Mouse (Mus musculus): ENCODE results near the gene Bcat2. TPM values are rescaled to one million over a fixed set of nuclear protein-coding genes. Genes with fewer than 3 reads are reported as not detected.
A peak's percentile ranks its signal among the peaks of the same experiment; 100 is the strongest.

Gene Bcat2
- total and polyA plus RNA-seq, 3 experiments, result 13.5 to 65.6 (median 30.9) TPM

- TF ChIP-seq MAX (IDR thresholded peaks at IDR 0.05; ENCODE audit: low read length), result peak; percentile 59; the same call in 1 of the 2 replicates
- TF ChIP-seq EP300 (IDR thresholded peaks at IDR 0.05; ENCODE audit: low read length), result no peak; the same call in 1 of the 2 replicates
- TF ChIP-seq CHD1 (IDR thresholded peaks at IDR 0.05; ENCODE audit: low read depth, low read length), result no peak
- TF ChIP-seq E2F4 (IDR thresholded peaks at IDR 0.05; ENCODE audit: insufficient replicate concordance, low read depth, low read length), result no peak
- TF ChIP-seq JUN (IDR thresholded peaks at IDR 0.05; ENCODE audit: insufficient read depth, low read depth, low read length), result no peak
- TF ChIP-seq ETS1 (conservative IDR thresholded peaks at IDR 0.05; ENCODE audit: low read depth, low read length), result peak; percentile 84
- TF ChIP-seq TBP (conservative IDR thresholded peaks at IDR 0.05; ENCODE audit: low read depth, low read length), result 0 out of 2 replicates have a peak, but pooled peaks have one; percentile 40
- TF ChIP-seq NRF1 (IDR thresholded peaks at IDR 0.05; ENCODE audit: low read depth, low read length), result no peak
- peak; percentile 39; the same call in 1 of the 2 replicates for TF ChIP-seq KAT2A (IDR thresholded peaks at IDR 0.05; ENCODE audit: insufficient replicate concordance, low read length)
- TF ChIP-seq ZKSCAN1 (IDR thresholded peaks at IDR 0.05; ENCODE audit: borderline replicate concordance, low read depth, low read length), result no peak; the same call in 1 of the 2 replicates
- TF ChIP-seq IRF4 (IDR thresholded peaks at IDR 0.05; ENCODE audit: low read depth, low read length), result no peak; the same call in 1 of the 2 replicates
- no peak for TF ChIP-seq CTCF (conservative IDR thresholded peaks at IDR 0.05 in 1 of 2, IDR thresholded peaks at IDR 0.05 in 1 of 2; ENCODE audit: low read depth in 2 of 2, low read length in 2 of 2)
- TF ChIP-seq ZC3H11A (IDR thresholded peaks at IDR 0.05; ENCODE audit: low read depth, low read length), result no peak
- no peak for TF ChIP-seq UBTF (IDR thresholded peaks at IDR 0.05; ENCODE audit: low read depth, low read length)
- TF ChIP-seq CHD2 (IDR thresholded peaks at IDR 0.05; ENCODE audit: low read length), result no peak
- TF ChIP-seq ZMIZ1 (IDR thresholded peaks at IDR 0.05; ENCODE audit: low read depth, low read length), result no peak
- TF ChIP-seq USF2 (conservative IDR thresholded peaks at IDR 0.05; ENCODE audit: low read depth, low read length), result no peak
- no peak for TF ChIP-seq MAFK (IDR thresholded peaks at IDR 0.05; ENCODE audit: insufficient replicate concordance, low read length)
- no peak for TF ChIP-seq MAZ (IDR thresholded peaks at IDR 0.05; ENCODE audit: low read depth, low read length)
- peak; percentile 61 for TF ChIP-seq SIN3A (IDR thresholded peaks at IDR 0.05; ENCODE audit: low read length)
Observed at GRCm38 (mm10) chr7:45616277-45616676, 46.3 kb downstream of the Bcat2 start (continued).

DNA sequence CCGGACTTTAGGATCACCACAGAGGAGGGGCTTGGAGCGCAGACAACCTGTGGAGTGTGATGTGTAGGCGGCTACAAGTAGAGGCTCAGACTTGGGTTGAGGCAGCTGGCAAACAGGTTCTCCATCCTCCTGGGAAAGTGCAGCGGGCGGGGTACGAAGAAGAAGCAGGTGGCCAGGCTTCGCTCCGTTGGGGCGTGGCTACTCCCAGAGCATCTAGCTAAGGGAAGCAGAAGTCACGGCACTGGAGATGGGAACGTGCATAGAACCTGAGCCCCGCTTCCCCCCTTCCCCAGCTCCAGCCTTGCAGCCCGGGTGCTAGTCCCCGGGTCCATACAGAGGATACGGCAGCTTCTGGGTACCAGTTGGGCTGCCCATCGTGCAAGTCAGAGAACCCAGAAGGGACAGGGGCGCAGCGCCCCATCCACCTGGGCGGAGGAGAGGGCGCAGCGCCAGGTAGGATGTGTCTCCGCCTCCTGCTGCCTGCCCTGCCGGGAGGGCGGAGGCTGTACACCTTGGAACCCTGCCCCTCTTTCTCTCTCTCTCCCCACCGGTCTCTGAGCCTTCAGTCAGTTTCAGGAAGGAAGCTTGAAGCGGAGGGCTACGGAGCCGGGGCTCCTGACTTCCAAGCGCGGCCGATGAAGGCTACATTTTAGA lies 47.2 kb downstream of the Bcat2 start, which contains the start of gene Fut1:
Gene Fut1, plus strand, starts transcription at position 248 of the 654 bp plus-strand sequence.
- TF ChIP-seq TCF12 (IDR thresholded peaks at IDR 0.05; ENCODE audit: low read depth, low read length), result peak; percentile 33; the same call in 1 of the 2 replicates
- TF ChIP-seq NRF1 (IDR thresholded peaks at IDR 0.05; ENCODE audit: low read depth, low read length), result no peak
- no peak for TF ChIP-seq GABPA (IDR thresholded peaks at IDR 0.05; ENCODE audit: insufficient replicate concordance, low read depth, low read length)
- no peak for TF ChIP-seq RCOR1 (conservative IDR thresholded peaks at IDR 0.05; ENCODE audit: low read depth, low read length)
- no peak for TF ChIP-seq ZC3H11A (IDR thresholded peaks at IDR 0.05; ENCODE audit: low read depth, low read length)
- 0 out of 2 replicates have a peak, but pooled peaks have one; percentile 5 for TF ChIP-seq IRF4 (IDR thresholded peaks at IDR 0.05; ENCODE audit: low read depth, low read length)
- peaks cover 0 to 16% of the 10 kb centered on the region in 2 experiments for H3K36me3 ChIP-seq (replicated peaks in 1 of 2; ENCODE audit: control insufficient read depth in 1 of 2, insufficient read depth in 1 of 2, low read length in 1 of 2)
- peaks cover 4% of the 10 kb centered on the region for H3K9me3 ChIP-seq (replicated peaks; ENCODE audit: low read length)
- H3K27ac ChIP-seq (ENCODE audit: insufficient read depth, low read depth), result peak within 1 kb of the TSS; percentile 65
- dilution Hi-C loops (cut with MboI; ENCODE audit: extremely low pct_ligation_motif_present, extremely low pct_unique_long_range_greater_than_20kb, low sequenced_read_pairs) (no loop called here), in situ Hi-C loops (cut with MboI; ENCODE audit: low pct_ligation_motif_present, low pct_unique_long_range_greater_than_20kb, low sequenced_read_pairs) (no loop called here)
- peak within 1 kb of the TSS; percentile 64 for H3K4me2 ChIP-seq (ENCODE audit: insufficient read depth, low read depth, poor library complexity, severe bottlenecking)
- no peaks in the 10 kb centered on the region for H3K79me2 ChIP-seq (replicated peaks; ENCODE audit: control insufficient read depth, extremely low read depth, insufficient read depth, poor library complexity, severe bottlenecking)
- peak within 1 kb of the TSS; percentile 62; the same call in 1 of the 2 replicates for H3K9ac ChIP-seq (ENCODE audit: insufficient read depth, low read depth)
- H3K27me3 ChIP-seq (replicated peaks), result no peaks in the 10 kb centered on the region
- H3K4me3 ChIP-seq (replicated peaks in 1 of 3; ENCODE audit: low read depth in 2 of 3, low read length in 2 of 3, poor library complexity in 1 of 3), result peak within 1 kb of the TSS in 2 of 3 experiments; percentile 44 to 52
- DNase-seq (ENCODE audit: extremely low read depth), result no peak
- H3K4me1 ChIP-seq (ENCODE audit: control insufficient read depth in 1 of 2, insufficient read depth in 2 of 2), result peaks cover 33 to 73% of the 10 kb centered on the region in 2 experiments
